Mouse (Mus musculus) megakaryocyte, embryonic 14.5 days (primary cell): ENCODE measurements around the gene Fam221b.

Experiments
- FLI1 ChIP-seq: IDR thresholded peaks from 2 replicates; pipeline ENCODE4 v1.6.1; 2012; ENCODE audit warnings: low read length, inconsistent platforms, mixed read lengths
- GATA1 ChIP-seq: IDR thresholded peaks from 3 replicates; pipeline ENCODE4 v1.6.1; 2012; ENCODE audit warnings: mixed read lengths, low read length, inconsistent platforms, borderline replicate concordance

GRCm38 (mm10) chr4:43629106-43629817 lies 39.7 kb downstream of the Fam221b start:
- TF ChIP-seq GATA1 (no peak), FLI1 (no peak)
